Mouse (Mus musculus): ENCODE measurements at regions not wholly inside any gene's neighbourhood (a gene's known extent, or its start where the extent isn't known, plus 50 kb on each side); places are given as distances from the start of the nearest gene placed in this dataset.

DNA sequence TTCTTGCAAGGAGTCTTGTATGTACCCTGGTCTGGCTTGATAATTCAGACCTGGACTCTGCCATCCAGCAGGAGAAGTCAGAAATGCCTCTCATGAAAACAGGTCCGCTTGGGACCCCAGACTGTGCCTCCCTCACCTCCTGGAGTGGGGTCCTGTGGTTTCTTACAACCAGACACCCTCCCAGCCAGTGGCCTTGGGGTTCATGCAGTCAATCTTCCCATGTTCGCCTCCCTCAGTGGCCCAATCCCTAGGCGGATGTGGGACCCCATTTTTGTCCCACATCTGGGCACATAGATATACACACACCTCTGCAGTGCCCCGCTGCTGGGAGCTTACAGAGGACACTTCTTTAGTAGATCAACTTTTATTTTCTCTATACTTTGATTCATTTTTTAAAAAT lies 217.7 kb downstream of the Lrfn2 start:
- 71% methylated on average over 4 of the region's 4 CpGs for whole genome bisulfite sequencing
- H3K27me3 ChIP-seq (ENCODE audit: control insufficient read depth, insufficient read depth, low read length) = 0 out of 2 replicates have a peak, but pooled peaks cover 3% of the 10 kb centered on the region
- no peak overlapping the region for H3K4me2 ChIP-seq (ENCODE audit: low read depth, low read length)
- H3K4me3 ChIP-seq (ENCODE audit: low read depth, low read length) = no peak overlapping the region
- H3K27ac ChIP-seq (ENCODE audit: low read depth) = no peak overlapping the region
- no peak for TF ChIP-seq EP300 (IDR thresholded peaks at IDR 0.05; ENCODE audit: low read depth)
- no peak for TF ChIP-seq CTCF (IDR thresholded peaks at IDR 0.05; ENCODE audit: low read depth)
- ATAC-seq (ENCODE audit: insufficient read depth, low read depth) (no peak), DNase-seq (ENCODE audit: low spot score) (no peak)
- H3K9ac ChIP-seq (replicated peaks; ENCODE audit: low read depth, low read length) = no peak overlapping the region
- H3K4me1 ChIP-seq (ENCODE audit: control insufficient read depth, insufficient read depth) = no peaks in the 10 kb centered on the region
- H3K36me3 ChIP-seq (replicated peaks; ENCODE audit: control insufficient read depth, insufficient read depth, low read length) = no peaks in the 10 kb centered on the region
- no peaks in the 10 kb centered on the region for H3K9me3 ChIP-seq (replicated peaks; ENCODE audit: control insufficient read depth, low read length)

DNA sequence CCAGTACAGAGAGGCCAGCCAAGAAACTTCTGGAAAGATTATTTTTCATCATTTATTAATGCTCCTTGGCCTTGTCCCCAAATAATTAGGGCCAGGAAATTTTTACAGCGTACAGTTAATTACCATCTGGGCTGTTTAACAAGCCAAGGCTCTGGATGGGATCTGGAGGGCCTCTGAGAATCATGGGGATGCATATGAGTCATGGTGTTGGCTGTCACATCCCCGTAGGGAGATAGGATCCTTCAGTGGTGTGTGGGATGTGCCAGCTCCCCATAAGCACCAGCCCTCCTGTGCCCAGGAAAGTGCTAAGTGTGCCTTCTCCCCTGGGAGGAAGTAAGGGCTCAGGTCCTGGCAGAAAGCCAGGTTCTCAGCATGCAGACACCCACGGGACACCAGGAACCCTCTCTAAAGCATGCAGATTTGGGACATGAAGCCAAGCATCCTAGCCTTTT lies 218.8 kb downstream of the Lrfn2 start:
- ATAC-seq (ENCODE audit: insufficient read depth, low read depth) (no peak; the same call in 1 of the 2 replicates), DNase-seq (ENCODE audit: low spot score) (no peak)
- H3K4me2 ChIP-seq (ENCODE audit: low read depth, low read length) = no peak overlapping the region
- H3K4me1 ChIP-seq (ENCODE audit: control insufficient read depth, insufficient read depth) = no peaks in the 10 kb centered on the region
- 0 out of 2 replicates have a peak, but pooled peaks cover 3% of the 10 kb centered on the region for H3K27me3 ChIP-seq (ENCODE audit: control insufficient read depth, insufficient read depth, low read length)
- H3K9ac ChIP-seq (replicated peaks; ENCODE audit: low read depth, low read length) = no peak overlapping the region
- TF ChIP-seq EP300 (IDR thresholded peaks at IDR 0.05; ENCODE audit: low read depth) = no peak
- TF ChIP-seq CTCF (IDR thresholded peaks at IDR 0.05; ENCODE audit: low read depth) = no peak
- no peaks in the 10 kb centered on the region for H3K9me3 ChIP-seq (replicated peaks; ENCODE audit: control insufficient read depth, low read length)
- no peak overlapping the region for H3K27ac ChIP-seq (ENCODE audit: low read depth)
- H3K4me3 ChIP-seq (ENCODE audit: low read depth, low read length) = no peak overlapping the region
- no peaks in the 10 kb centered on the region for H3K36me3 ChIP-seq (replicated peaks; ENCODE audit: control insufficient read depth, insufficient read depth, low read length)
- 41% methylated on average over 3 of the region's 3 CpGs for WGBS

DNA sequence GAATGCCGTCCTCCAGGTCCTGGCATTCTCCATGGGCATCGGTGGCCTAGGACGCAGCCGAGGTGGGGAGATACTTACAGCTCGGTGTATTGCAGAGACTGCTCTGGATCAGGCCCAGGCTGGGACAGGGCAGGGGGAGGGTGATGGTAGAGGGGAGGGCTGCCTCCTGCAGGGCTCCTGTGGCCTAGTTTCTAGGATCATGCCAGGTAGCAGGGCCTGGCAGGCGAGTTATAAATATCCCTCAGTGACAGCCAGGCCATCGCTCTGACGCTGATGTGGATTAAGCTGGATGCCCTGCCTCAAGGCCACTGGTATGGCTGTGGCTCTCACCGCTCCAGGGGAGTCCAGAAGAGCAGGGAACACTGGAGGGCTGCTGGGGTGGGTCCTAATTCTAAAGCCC lies 221.8 kb downstream of the Lrfn2 start:
- 53% methylated on average over 9 of the region's 9 CpGs for WGBS
- Histone ChIP-seq H3K4me2 (ENCODE audit: low read depth, low read length) (no peak overlapping the region), H3K9me3 (replicated peaks; ENCODE audit: control insufficient read depth, low read length) (no peaks in the 10 kb centered on the region), H3K27me3 (ENCODE audit: control insufficient read depth, insufficient read depth, low read length) (0 out of 2 replicates have a peak, but pooled peaks cover 6% of the 10 kb centered on the region), H3K4me1 (ENCODE audit: control insufficient read depth, insufficient read depth) (no peaks in the 10 kb centered on the region), H3K9ac (replicated peaks; ENCODE audit: low read depth, low read length) (no peak overlapping the region), H3K4me3 (ENCODE audit: low read depth, low read length) (no peak overlapping the region), H3K27ac (ENCODE audit: low read depth) (no peak overlapping the region), H3K36me3 (replicated peaks; ENCODE audit: control insufficient read depth, insufficient read depth, low read length) (no peaks in the 10 kb centered on the region)
- ATAC-seq (ENCODE audit: insufficient read depth, low read depth) (peak; percentile 62), DNase-seq (ENCODE audit: low spot score) (peak; percentile 16)
- TF ChIP-seq CTCF (IDR thresholded peaks at IDR 0.05; ENCODE audit: low read depth) = no peak
- no peak for TF ChIP-seq EP300 (IDR thresholded peaks at IDR 0.05; ENCODE audit: low read depth)

DNA sequence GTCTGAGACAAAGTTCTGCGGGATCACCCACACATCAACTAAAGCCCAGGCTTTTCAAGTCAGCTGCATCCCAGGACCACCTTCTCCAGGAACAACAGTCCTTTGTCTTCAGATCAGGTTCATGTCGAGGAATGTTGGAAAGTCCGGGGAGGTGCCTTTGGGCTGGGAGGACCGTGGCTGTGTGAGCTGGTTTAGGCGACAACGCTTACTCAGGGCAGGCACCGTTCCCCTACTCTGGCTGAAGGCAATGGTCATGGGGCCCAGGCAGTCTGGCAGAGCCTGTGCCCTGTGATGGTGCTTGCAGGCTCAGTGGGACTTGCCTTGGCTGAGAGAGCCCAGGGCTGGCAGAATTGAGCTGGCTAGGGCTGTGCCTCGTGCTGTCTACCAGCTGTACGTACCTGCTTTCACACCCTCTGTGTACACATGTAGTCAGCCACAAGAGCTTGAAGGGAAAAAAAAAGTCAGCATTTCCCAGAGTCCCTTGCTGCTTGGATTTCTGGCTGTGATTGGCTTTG lies 222.9 kb downstream of the Lrfn2 start:
- ATAC-seq (ENCODE audit: insufficient read depth, low read depth) (no peak), DNase-seq (ENCODE audit: low spot score) (no peak)
- H3K4me1 ChIP-seq (ENCODE audit: control insufficient read depth, insufficient read depth) = no peaks in the 10 kb centered on the region
- 0 out of 2 replicates have a peak, but pooled peaks cover 6% of the 10 kb centered on the region for H3K27me3 ChIP-seq (ENCODE audit: control insufficient read depth, insufficient read depth, low read length)
- no peak overlapping the region for H3K4me2 ChIP-seq (ENCODE audit: low read depth, low read length)
- no peak overlapping the region for H3K27ac ChIP-seq (ENCODE audit: low read depth)
- H3K36me3 ChIP-seq (replicated peaks; ENCODE audit: control insufficient read depth, insufficient read depth, low read length) = no peaks in the 10 kb centered on the region
- H3K4me3 ChIP-seq (ENCODE audit: low read depth, low read length) = no peak overlapping the region
- TF ChIP-seq CTCF (IDR thresholded peaks at IDR 0.05; ENCODE audit: low read depth) (no peak), EP300 (IDR thresholded peaks at IDR 0.05; ENCODE audit: low read depth) (no peak)
- 74% methylated on average over 9 of the region's 9 CpGs for WGBS
- no peaks in the 10 kb centered on the region for H3K9me3 ChIP-seq (replicated peaks; ENCODE audit: control insufficient read depth, low read length)
- no peak overlapping the region for H3K9ac ChIP-seq (replicated peaks; ENCODE audit: low read depth, low read length)

DNA sequence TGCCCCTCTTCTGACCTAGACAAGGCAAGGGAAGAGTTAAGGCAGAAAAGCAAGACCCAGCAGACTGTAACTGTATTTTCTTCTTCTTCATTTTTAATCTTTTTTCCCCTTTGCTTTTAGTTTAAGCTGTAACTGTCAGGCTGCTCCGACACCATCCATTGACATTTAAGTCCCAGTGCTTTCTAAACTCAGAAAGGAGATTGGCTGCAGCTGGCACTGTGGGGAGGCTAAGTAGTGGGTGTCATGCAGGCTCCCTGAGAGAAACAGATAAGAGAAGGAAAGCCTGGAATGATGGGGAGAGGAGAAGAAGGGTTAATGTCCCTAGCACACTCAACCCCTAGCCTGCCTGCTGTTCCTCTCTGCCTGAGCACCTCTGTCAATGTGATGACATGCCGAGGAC lies 225.4 kb downstream of the Lrfn2 start:
- 56% methylated on average over 2 of the region's 2 CpGs for WGBS
- H3K27ac ChIP-seq (ENCODE audit: low read depth) = no peak overlapping the region
- no peaks in the 10 kb centered on the region for H3K36me3 ChIP-seq (replicated peaks; ENCODE audit: control insufficient read depth, insufficient read depth, low read length)
- H3K4me1 ChIP-seq (ENCODE audit: control insufficient read depth, insufficient read depth) = no peaks in the 10 kb centered on the region
- H3K9me3 ChIP-seq (replicated peaks; ENCODE audit: control insufficient read depth, low read length) = no peaks in the 10 kb centered on the region
- no peak overlapping the region for H3K9ac ChIP-seq (replicated peaks; ENCODE audit: low read depth, low read length)
- ATAC-seq (ENCODE audit: insufficient read depth, low read depth) = no peak
- 0 out of 2 replicates have a peak, but pooled peaks cover 4% of the 10 kb centered on the region for H3K27me3 ChIP-seq (ENCODE audit: control insufficient read depth, insufficient read depth, low read length)
- no peak overlapping the region for H3K4me2 ChIP-seq (ENCODE audit: low read depth, low read length)
- H3K4me3 ChIP-seq (ENCODE audit: low read depth, low read length) = no peak overlapping the region
- TF ChIP-seq EP300 (IDR thresholded peaks at IDR 0.05; ENCODE audit: low read depth) (no peak), CTCF (IDR thresholded peaks at IDR 0.05; ENCODE audit: low read depth) (no peak)
- DNase-seq (ENCODE audit: low spot score) = no peak

Measured in heart, postnatal 0 days (tissue).